Mouse (Mus musculus): Measurements from ENCODE around the gene Capg.

DNA sequence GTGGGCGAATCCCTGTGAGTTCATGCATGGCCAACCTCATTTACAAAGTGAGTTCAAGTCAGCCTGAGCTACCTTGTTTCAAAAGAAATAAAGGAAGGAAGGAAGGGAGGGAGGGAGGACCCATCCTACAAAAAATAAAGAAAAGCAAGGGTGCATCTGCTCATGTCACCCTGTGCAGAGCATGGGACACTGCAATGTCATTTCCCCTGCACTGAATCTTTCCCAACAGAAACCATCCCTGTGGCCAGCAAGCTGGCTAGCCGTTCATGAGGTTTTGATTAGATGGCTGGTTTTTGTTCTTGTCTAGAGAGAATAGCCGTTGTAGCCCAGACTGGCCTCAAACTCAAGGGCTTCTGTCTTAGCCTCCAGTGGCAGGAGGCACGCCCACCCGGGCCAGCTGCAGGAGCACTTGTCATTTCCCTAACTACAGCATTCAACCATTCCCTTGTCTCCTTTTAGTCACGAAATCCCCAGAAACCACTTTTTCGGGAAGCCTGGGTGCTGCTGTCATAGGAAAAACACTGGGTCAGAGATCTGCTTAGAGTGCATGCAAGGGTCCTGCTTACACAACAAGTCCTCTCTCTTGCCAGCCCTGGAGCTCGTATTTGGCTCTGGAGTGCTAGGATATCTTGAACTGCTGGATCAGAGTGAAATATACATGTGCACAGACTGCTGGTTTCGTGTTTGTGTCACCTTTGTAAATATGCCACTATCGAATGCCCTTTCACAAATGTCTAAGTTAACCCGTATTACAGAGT lies 37.6 kb downstream of the Capg start:
- TF ChIP-seq CTCF (IDR thresholded peaks at IDR 0.05; ENCODE audit: extremely low read depth, insufficient read depth, low read length) (no peak), POLR2A (IDR thresholded peaks at IDR 0.05; ENCODE audit: extremely low read depth, insufficient read depth, low read length) (no peak)
